Mouse (Mus musculus) urinary bladder, postnatal 36 days (tissue): Measurements from ENCODE around the gene Ypel3.
A peak's percentile ranks its signal among the peaks of the same experiment; 100 is the strongest.
"Not testable (repeated sequence)": the region's sequence is repeated elsewhere in the genome, so short reads cannot be mapped to it uniquely, and the experiment has no call there.

Source experiments
- DNase-seq, 2 experiments: peaks; one replicate each; pipeline ENCODE4 v3.0.0; 2022; ENCODE audit warnings: low spot score in 2 of 2, mixed read lengths in 1 of 2

The Ypel3 gene

DNA sequence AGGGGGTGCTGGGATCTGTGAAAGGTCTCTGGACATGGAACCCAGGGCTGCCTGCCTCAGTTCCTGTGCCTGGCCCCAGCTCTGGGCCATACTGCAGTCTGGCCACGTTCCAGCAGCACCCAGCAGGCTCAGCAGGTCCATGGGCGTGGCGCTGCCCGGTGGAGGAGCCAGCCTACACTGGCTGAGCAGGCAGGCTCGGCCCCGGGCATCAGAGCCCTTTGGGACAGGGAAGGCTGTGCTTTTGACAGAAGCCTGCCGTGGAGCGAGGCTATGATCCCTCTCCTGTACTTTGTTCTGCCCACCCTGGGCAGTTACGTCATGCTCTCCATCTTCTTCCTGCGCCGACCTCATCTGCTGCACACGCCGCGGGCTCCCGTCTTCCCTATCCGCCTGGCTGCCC lies 10.6 kb upstream of the Ypel3 start, which contains the start of gene Gdpd3:
Gene Gdpd3, plus strand, starts transcription at position 134 of the 400 bp plus-strand sequence.
- DNase-seq: peak; percentile 55 to 65

DNA sequence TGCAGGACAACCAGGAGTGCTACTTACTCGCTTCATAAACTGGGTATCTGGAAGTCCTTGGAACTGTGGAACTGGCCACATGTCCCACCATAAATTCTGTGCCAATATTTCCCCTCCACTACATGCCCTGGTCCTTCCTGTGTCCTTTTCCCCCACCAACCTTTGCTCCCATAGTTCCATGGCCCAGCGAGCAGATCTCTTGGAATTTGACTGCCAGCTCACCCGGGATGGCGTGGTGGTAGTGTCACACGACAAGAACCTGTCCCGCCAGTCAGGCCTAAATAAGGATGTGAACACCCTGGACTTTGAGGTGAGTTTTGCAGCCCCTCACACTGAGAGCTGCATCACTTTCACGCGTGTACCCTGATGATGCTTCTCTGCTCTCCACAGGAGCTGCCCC lies 9.8 kb upstream of the Ypel3 start:
- no peak for DNase-seq

DNA sequence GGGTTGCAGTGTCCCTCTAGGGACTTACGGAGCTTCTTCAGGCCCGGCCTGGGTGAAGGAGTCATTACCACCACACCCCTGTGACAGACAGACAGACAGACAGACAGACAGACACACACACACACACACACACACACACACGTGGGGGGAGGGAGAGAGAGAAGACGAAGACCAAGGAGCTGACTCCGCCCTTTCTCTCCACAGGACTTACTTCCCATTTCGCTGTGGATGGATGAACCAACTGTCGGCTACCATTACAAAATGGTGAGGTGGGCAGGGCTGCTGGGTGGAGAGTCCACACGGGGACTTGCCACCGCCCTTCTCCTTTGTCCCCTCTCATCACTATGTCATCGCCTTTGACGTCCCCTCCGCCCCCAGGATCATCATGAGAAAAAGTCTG lies 6.0 kb upstream of the Ypel3 start:
- no peak for DNase-seq

DNA sequence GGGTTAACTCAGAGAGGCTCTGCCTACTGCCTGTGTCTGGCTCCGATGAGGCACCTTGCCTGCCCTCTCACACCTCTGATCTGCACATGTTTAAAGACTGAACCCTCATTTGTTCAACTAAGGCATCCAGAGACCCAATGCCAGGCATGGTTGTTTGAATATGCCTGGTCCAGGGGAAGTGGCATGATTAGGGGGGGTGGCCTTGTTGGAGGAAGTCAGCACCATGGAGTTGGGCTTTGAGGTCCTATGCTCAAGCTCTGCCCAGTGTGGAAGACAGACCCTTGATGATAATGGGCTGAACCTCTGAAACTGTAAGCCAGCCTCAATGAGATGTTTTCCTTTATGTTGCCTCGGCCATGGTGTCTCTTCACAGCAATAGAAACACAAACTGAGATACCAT lies 3.4 kb upstream of the Ypel3 start:
- no peak for DNase-seq

DNA sequence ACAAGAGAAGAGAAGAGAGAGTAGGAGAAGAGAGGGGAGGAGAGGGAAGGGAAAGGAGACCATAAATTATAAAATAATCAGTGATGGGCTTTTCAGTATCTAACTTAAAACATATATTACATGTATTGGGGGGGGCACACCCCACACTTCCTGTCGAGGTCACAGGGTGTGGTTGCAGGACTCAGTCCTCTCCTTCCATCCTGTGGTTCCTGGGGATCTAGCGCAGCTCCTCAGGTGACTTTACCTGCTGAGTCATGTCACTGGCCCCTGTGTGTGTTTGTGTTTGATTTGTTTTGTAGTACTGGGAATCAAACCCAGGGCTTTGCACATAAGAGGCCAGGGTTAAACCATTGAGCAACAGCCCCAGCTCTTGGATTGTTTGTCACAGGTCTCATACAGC lies 2.3 kb upstream of the Ypel3 start:
- DNase-seq: no peak

DNA sequence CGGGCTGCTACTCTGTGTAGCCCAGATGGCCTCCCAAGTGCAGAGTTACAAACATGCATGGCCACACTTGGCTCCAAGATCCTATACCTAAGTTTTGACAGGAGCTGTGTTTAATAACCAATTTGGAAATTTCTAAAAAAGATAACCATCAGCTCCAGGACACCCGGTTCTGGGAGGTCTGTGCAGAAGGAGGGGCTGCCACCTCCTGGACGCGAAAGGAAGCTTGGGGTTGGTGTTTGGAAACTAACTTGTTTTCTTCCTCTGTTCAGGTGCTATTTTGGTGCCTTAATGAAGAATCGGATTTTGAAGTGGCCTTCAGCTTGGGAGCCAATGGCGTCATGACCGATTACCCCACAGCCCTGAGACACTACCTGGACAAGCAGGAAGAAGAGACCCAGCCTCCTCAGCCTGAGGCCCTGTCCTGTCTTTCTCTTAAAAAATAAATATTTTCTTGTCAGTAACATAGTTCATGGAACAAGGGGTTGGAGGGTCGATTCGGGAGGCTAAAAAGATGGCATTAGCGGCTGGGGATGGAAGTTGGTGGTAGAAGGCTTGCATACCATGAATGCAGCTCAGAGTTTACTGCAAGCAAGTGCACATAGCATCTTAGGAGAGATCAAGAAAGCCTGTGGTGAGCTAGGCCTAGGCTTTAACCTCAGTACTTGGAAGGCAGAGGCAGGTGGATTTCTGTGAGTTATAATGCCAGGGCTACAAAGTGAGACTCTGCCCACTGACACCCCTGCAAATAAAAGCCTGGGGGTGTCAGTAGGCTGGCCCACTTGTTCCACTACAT lies 1.4 kb upstream of the Ypel3 start:
- DNase-seq: no peak

DNA sequence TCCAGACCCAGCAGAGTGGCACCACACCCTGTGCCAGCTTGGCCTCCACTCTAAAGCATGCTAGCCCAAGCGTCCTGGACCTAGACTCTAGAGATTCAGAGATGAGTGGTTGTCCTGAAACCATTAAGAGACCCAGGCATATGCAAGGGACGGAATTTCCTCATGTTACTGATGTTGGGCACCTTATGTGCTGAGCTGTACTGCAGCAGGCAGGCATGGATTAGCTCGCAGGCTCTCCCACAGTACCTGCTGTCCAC lies 849 bp upstream of the Ypel3 start:
- no peak for DNase-seq

DNA sequence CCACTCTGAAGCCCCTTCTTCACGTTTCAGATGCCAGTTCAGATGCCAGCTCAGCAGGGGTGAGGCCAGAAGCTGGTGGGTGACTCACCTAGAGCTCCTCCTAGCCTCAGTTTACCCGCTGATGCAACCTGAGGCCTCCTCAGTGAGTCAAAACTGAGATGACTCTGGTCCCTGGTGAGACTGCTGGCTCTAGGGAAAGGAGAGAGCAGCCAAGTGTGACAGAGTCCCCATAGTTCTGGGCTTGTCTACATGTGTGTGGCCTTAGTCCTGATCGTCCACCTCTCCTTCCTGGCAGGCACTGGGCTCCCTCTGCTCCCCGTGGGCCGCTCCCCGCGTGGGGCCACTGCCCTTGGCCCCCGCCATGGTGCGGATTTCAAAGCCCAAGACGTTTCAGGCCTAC lies 721 bp downstream of the Ypel3 start:
- DNase-seq: no peak

DNA sequence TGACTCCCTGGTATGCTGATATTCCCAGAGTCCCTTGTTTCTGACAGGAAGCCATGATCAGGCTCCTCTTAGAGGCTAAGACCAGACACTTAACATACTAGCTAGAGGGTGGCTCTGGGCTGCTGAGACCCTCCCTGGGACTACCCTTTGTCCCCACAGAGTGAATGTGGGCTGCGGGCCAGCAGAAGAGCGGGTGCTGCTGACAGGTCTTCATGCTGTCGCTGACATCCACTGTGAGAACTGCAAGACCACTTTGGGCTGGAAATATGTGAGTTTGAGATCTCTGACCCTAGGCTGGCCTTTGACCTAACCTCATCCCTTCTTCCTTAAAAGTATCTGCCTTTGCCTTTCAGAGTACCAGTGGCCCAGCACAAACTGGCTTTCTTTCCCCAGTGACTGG lies 1.4 kb downstream of the Ypel3 start:
- no peak for DNase-seq

DNA sequence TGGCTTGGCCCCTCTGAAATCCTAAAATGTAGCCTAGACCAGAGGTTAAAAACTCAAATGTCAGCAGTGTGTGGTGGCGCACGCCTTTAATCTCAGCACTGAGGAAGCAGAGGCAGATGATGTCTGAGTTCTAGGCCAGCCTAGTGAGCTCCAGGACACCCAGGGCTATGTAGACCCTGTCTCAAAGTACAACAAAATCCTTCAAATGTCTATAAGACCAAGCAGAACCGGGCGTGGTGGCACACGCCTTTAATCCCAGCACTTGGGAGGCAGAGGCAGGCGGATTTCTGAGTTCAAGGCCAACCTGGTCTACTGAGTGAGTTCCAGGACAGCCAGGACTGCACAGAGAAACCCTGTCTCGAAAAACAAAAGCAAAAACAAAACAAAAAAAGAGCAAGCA lies 2.3 kb downstream of the Ypel3 start:
- DNase-seq: not testable (repeated sequence)

DNA sequence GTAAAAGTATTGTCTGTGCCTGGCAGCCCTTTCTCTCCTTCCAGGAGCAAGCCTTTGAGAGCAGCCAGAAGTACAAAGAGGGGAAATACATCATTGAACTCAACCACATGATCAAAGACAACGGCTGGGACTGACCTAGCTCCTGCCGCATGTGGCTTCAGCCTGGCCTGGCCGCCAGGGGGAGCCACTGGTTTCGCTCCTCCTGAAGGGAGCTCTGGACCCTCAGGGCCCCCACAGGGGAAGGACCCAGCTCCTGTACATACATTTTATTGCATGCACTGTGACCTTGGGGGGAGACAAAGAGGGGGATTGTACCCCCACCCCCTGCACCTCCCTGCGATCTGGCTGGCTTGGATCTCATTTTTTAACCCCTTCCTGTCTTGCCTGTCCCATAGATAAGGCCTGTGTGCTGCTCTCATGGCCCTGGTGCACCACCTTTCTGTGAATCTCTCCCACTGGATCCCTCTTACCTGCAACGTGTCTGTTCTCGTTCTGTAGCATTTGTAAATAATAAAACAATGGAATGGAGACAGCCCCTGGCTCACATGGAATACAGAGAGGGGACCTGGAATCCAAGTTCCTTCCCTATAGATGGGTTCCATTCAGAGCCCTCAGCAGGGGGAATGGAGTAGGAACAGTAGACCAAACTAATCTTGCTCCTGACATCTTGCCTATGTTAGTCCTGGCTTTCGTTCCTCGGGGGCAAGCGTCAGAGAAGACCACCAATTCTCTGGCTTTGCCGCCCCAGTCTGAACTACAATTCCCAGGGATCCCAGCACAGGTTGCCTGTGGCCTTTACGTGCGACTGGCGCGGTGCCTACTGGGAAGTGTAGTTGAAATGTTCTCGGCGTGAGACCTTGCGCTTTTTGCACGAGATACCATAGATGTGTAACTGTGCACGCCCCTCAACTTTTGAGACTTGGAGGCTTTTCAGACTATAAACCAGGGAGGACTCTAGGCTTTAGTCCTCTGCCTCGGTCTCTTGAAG lies 3.5 kb downstream of the Ypel3 start:
- DNase-seq: peak; percentile 71 to 83

DNA sequence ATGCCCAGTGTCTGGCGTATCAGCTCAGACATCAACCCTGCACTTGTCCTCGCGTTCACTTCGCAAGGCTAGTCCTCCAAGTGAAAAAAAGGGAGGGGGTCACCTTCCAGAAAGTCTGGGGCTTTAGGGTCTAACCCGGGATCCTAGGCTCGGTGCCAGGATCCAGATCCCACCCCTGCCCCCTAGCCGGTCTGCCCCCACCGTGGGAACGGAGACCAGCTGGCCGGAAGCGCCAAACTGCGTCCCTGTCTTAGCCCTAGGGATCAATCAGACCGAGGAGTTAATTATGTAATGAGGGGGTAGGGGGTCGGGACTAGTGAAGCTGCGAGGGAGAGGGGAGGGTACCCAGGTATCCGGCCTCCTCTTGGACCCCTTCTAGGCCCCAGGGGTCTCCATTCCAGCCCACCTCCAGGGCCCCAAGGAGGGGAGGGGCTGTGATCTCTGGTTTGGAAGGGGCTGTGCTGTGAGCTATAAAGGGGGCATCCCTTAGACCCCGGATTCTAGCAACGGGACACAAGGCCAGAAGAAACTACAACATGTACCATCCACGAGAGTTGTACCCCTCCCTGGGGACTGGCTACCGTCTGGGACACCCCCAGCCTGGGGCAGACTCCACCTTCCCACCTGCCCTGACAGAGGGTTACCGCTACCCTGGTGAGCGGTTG lies 4.3 kb downstream of the Ypel3 start, which contains the start of gene Tbx6:
Gene Tbx6, plus strand, starts transcription at position 513 of the 665 bp plus-strand sequence.
- DNase-seq: no peak

DNA sequence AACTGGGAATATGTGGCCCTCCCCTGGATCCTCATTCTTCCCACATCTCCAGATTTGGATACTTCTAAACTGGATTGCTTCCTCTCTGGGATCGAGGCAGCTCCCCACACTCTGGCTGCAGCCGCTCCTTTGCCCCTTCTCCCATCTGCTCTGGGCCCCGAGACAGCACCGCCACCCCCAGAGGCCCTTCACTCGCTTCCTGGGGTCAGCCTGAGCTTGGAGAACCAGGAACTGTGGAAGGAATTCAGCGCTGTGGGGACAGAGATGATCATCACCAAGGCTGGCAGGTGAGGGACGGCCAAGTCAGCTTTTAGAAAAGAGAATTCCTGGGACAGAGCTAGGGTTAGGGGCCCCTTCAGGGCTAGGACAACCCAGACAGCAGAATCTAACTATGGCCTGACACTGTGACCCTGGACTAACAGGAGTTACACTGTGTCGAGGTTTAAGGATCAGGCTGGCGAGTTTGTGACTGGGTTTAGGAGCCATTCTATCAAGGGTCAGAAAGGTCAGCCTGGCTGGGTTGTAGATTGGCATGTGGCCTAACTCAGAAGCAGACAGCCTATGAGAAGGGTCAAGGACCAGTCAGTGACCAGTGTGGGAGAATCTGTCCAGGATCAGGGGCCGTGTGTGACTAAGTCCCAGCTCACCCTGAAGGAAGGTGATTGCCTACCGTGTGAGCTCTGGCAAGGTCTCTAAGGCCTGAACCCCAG lies 5.1 kb downstream of the Ypel3 start:
- no peak for DNase-seq

DNA sequence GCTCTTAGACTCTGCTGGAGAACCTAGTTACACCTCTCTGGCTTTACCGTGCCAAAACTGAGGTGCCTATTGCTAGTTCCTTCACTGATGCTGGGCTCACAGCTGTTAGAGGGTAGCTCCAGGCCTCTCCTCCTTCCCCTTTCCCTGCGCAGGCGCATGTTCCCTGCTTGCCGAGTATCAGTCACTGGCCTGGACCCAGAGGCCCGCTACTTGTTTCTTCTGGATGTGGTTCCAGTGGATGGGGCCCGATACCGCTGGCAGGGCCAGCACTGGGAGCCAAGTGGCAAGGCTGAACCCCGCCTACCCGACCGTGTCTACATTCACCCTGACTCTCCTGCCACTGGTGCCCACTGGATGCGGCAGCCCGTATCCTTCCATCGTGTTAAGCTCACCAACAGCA lies 5.9 kb downstream of the Ypel3 start:
- no peak for DNase-seq

DNA sequence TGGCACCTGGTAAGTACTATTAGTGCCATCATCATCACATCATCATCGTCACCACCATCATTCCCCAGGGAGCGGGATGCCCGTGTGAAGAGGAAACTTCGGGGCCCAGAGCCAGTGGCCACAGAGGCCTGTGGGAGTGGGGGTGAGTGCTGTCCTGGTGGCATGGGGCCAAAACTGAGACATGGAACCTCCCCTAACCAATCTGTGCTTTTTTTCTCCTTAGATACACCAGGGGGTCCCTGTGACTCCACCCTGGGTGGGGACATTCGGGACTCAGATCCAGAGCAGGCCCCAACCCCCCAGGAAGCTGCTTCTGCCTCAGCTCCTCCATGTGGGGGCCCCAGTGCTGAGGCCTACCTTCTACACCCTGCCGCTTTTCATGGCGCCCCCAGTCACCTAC lies 7.7 kb downstream of the Ypel3 start:
- DNase-seq: no peak

DNA sequence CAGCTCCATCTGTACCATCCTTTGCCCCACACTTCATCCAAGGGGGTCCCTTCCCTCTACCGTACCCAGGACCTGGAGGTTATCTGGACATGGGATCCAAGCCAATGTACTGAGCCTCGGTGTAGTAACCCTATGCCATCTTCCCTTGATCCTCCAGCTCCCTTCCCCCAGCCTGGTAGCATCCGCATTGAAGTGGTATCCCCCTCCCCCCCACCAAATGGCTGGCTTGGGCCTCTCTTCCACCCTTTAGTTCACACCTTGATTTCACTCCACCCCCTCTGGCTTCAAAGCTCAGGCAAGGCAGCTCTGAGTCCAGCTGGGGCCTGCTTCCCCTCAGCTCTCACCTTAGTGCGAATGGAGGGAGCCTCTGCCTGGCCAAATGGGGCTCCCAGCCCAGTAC lies 8.3 kb downstream of the Ypel3 start:
- DNase-seq: no peak

DNA sequence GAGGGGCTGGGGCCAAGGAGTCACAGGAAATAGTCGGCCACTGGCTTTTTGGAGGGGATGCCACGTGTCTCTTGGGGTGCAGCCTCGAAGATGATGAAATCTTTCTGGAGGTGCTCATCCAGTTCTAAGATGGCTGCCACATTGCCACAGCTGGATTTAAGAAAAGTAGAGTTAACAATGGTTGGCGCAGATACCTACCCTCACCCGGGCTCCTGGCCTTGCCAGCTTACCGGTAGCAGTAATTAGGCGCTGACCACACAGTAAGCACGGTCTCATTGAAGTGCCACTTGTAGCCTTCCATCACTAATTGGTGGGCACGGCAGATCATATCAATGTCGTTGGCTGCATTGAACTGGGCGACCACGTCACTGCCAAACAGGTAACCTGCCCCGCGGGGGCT lies 9.4 kb downstream of the Ypel3 start:
- no peak for DNase-seq

DNA sequence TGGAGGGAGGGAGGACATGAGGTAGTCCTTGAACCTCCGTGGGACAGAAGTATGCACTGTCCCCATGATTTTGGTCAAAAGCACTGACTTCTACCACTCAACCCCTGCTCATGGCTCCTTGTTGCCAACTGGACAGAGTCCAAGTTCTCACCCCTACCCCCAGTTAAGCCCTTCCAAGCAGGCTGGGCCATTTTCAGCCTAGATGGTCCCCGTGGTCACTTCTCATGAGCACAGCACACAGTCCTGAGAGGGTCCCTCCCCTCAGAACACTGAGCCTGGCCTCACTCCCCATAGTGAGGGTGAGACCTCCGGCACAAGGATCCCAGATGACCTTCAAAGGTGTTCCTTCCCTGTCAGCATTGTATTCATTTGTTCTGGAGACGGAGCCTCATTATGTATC lies 12.4 kb downstream of the Ypel3 start:
- no peak for DNase-seq

DNA sequence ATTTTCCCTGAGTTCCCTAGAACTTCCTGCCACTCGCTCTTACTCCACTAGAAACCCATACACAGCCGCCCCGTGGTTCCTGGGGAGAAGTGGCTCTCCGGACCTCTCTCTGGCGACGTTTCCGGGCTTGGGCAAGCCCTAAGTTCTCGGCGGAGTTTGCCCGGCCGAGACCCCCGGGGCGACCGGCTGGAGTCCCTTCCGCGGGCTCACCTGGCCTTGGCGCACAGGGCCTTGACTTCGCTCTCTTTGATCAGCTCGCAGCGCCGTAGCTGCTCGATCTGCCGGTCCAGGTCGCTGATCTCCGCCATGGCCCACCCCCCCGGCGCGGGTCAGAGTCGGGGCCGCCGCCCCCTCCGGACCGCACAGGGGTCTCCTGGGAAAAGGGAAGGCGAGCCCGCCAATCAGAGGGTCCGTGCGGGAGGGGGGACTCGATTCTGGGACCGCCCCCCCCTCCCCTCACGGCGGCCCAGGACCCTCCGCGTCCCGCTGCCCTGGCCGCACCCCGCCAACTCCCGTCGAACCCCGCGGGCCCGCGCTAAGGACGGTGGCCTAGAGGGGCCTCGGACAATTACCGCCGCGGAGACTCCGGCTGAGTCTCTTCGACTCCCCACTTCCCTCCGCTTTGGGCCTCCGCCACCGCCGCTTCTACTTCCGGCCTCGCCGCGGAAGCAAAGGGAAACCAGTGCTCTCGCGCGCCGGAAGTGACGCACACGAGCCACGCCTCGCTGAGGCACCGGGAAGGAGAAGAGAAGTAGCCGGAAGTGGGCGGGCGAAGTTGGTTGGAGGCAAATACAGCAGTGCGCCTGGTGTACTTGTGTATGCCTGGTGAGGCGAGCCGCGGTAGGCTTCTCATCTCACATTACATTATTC lies 15.3 kb downstream of the Ypel3 start, which contains the start of gene Ppp4c:
Gene Ppp4c, minus strand, starts transcription at position 646 of the 870 bp plus-strand sequence.
- peak; percentile 93 to 96 for DNase-seq

DNA sequence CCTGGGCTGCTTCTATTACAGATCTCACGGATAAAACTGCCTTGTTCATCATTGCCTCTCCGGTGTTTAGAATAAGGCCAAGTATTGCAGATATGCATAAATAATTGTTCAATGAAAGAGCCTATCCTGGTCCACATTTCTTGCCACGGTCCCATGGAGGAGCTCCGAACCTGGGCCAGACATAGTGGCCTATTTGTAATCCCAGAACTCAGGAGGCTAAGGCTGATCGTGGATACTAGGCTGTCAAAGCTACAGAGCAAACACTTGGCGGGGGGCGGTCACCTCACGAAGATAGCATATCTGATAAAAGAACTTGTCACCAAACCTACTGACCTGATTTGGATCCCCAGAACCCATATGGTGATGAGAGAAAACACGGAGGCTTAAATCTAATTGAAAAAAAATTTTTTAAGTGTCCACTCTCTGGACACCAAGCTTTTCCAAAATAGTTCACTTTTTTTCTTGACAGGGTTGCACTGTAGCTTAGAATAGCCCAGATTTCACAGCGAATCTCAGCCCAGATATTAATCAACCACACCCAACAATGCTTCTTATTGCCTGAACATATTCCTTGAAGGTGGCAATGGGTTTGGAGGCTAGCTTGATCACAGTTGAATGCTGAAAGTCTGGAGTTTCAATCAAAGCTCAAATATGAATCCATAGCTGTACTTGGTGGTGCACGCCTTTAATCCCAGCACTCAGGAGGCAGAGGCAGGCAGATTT lies 16.1 kb downstream of the Ypel3 start:
- DNase-seq: no peak
